Mouse (Mus musculus) forebrain, embryonic 14.5 days (tissue): Measurements from ENCODE around the gene Hist4h4. TPM values are rescaled to one million over a fixed set of nuclear protein-coding genes. Genes with fewer than 3 reads are reported as not detected.

Source experiments
- ATAC-seq: fragments of 200-750 bp; cut with Nextera tagmentation; 2 replicates; pipeline ENCODE4 v1.8.0; 2017; ENCODE audit warnings: mild to moderate bottlenecking, moderate library complexity
- DNase-seq: peaks from one replicate; pipeline ENCODE4 v3.0.0-alpha.2; 2015; ENCODE audit warnings: low spot score
- H3K27ac ChIP-seq: fragments of 300-500 bp; sonication (generic); 2 replicates; pipeline ENCODE4 v1.5.1; 2014; ENCODE audit warnings: low read depth, mild to moderate bottlenecking, control low read depth, low read length, moderate library complexity
- H3K27me3 ChIP-seq: fragments of 300-500 bp; sonication (generic); replicated peaks from 2 replicates; pipeline ENCODE4 v1.6.1; 2014; ENCODE audit warnings: low read length, control low read depth, mixed read lengths; ENCODE audit not compliant: control insufficient read depth, insufficient read depth
- H3K36me3 ChIP-seq: fragments of 300-500 bp; sonication (generic); 2 replicates; pipeline ENCODE4 v1.6.1; 2014; ENCODE audit warnings: low read length, control low read depth; ENCODE audit not compliant: control insufficient read depth, insufficient read depth
- H3K4me1 ChIP-seq: fragments of 300-500 bp; sonication (generic); 2 replicates; pipeline ENCODE4 v1.6.1; 2014; ENCODE audit warnings: antibody characterized with exemption, low read length, control low read depth; ENCODE audit not compliant: control insufficient read depth, insufficient read depth
- H3K4me2 ChIP-seq: fragments of 300-500 bp; sonication (generic); 2 replicates; pipeline ENCODE4 v1.6.1; 2014; ENCODE audit warnings: mild to moderate bottlenecking, control low read depth, low read length
- H3K4me3 ChIP-seq: fragments of 300-500 bp; sonication (generic); 2 replicates; pipeline ENCODE4 v1.5.1; 2014; ENCODE audit warnings: low read depth, low read length, control low read depth
- H3K9ac ChIP-seq: fragments of 300-500 bp; sonication (generic); 2 replicates; pipeline ENCODE4 v1.6.1; 2014; ENCODE audit warnings: mild to moderate bottlenecking, low read length, control low read depth, moderate library complexity
- H3K9me3 ChIP-seq: fragments of 300-500 bp; sonication (generic); replicated peaks from 2 replicates; pipeline ENCODE4 v1.6.1; 2016; ENCODE audit warnings: low read length, control low read depth, mixed read lengths; ENCODE audit not compliant: control insufficient read depth
- WGBS: fragments of 180-500 bp; shearing (Covaris S2); extraction: QIAGEN DNeasy Blood & Tissue Kit; methylation state at CpG from one replicate; pipeline ENCODE4 v1.1.7; 2014; 5-methylcytosine and 5-hydroxymethylcytosine counted together
- polyA plus RNA-seq: library from polyadenylated mRNA; unstranded; fragments of >200 nt; fragmentation: Nextera tagmentation; extraction: Ambion mirVana; gene quantifications from 2 replicates; pipeline ENCODE4 v1.2.1, GENCODE M21; 2014

The Hist4h4 gene
- polyA plus RNA-seq, 1 experiment from 2014 or later, result 1.5 TPM

DNA sequence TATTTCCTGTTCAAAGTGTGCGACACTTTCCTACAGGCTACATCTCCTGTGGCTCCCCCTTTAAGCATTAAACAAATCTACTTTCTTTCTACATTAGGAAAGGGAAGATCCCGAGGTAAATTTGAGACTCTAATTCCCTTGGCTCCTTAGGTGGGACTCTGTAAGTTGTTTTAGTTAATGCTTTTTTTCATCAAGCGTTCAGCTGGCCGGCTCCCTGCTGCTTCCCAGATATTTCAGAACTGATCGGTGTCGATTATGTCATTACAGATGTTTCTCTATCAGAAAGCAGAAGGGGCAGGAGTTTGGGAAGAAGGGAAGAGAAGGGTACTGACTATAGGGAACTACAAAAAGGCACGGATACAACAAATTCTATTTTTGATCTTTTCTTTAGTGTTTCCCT is 22.9 kb upstream of the Hist4h4 start:
- WGBS, result 19% methylated on average over 7 of the region's 7 CpGs

GRCm38 (mm10) chr6:136824987-136825386 is 20.8 kb upstream of the Hist4h4 start:
- Histone ChIP-seq H3K4me1 (peaks cover 5% of the 10 kb centered on the region; the same call in 1 of the 2 replicates), H3K9ac (no peak overlapping the region), H3K36me3 (peaks cover 48% of the 10 kb centered on the region), H3K27ac (no peak overlapping the region), H3K4me3 (no peak overlapping the region), H3K4me2 (no peak overlapping the region), H3K27me3 (no peaks in the 10 kb centered on the region), H3K9me3 (no peaks in the 10 kb centered on the region)
- WGBS, result 96% methylated on average over 8 of the region's 8 CpGs
- DNase-seq, result no peak
- ATAC-seq, result no peak

More for the DNA sequence above, 22.9 kb upstream of the Hist4h4 start:
- H3K4me2 ChIP-seq, result peak overlapping the region; percentile 59
- H3K27me3 ChIP-seq, result no peaks in the 10 kb centered on the region
- no peak for ATAC-seq
- peak overlapping the region; percentile 100 for H3K4me3 ChIP-seq
- DNase-seq, result no peak
- H3K36me3 ChIP-seq, result peaks cover 27% of the 10 kb centered on the region
- no peak overlapping the region for H3K27ac ChIP-seq
- H3K9me3 ChIP-seq, result no peaks in the 10 kb centered on the region
- peak overlapping the region; percentile 96 for H3K9ac ChIP-seq
- H3K4me1 ChIP-seq, result peaks cover 5% of the 10 kb centered on the region; the same call in 1 of the 2 replicates

GRCm38 (mm10) chr6:136821086-136821485 is 16.9 kb upstream of the Hist4h4 start:
- Histone ChIP-seq H3K9me3 (no peaks in the 10 kb centered on the region), H3K4me2 (no peak overlapping the region), H3K27ac (no peak overlapping the region), H3K27me3 (no peaks in the 10 kb centered on the region), H3K4me1 (no peaks in the 10 kb centered on the region), H3K36me3 (peaks cover 86% of the 10 kb centered on the region), H3K9ac (no peak overlapping the region), H3K4me3 (no peak overlapping the region)
- DNase-seq, result no peak
- no peak for ATAC-seq
- WGBS, result 93% methylated on average over 18 of the region's 18 CpGs

- WGBS, result 97% methylated on average over 21 of the region's 21 CpGs
- Histone ChIP-seq H3K4me2 (no peak overlapping the region), H3K27me3 (no peaks in the 10 kb centered on the region), H3K9me3 (no peaks in the 10 kb centered on the region), H3K4me1 (no peaks in the 10 kb centered on the region), H3K36me3 (peaks cover 92% of the 10 kb centered on the region), H3K4me3 (no peak overlapping the region), H3K9ac (no peak overlapping the region), H3K27ac (no peak overlapping the region)
- DNase-seq (no peak), ATAC-seq (no peak)
Observed at GRCm38 (mm10) chr6:136820381-136820780, 16.2 kb upstream of the Hist4h4 start.

GRCm38 (mm10) chr6:136817549-136817948 is 13.3 kb upstream of the Hist4h4 start:
- no peaks in the 10 kb centered on the region for H3K27me3 ChIP-seq

DNA sequence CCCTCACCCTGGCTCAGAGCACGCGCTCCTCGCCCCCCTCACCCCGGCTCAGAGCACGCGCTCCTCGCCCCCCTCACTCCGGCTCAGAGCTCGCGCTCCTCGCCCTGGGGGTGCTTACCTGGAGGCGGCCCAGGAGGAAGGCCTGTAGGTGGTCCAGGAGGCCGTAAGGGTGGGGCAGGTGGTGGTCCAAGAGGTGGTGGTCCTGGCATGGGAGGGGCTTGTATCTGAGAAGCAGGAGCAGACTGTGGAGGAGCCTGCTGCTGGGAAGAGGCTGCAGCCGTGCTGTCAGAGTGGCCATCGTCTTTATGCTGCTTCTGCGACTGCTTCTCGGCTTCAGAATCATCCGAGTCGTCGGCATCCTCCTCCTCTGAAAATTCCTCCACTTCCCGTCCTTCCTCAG is 12.6 kb upstream of the Hist4h4 start:
- Histone ChIP-seq H3K4me2 (no peak overlapping the region), H3K9me3 (no peaks in the 10 kb centered on the region), H3K4me3 (no peak overlapping the region), H3K36me3 (peaks cover 96% of the 10 kb centered on the region), H3K9ac (no peak overlapping the region), H3K4me1 (no peaks in the 10 kb centered on the region), H3K27ac (no peak overlapping the region), H3K27me3 (no peaks in the 10 kb centered on the region)
- WGBS, result 90% methylated on average over 21 of the region's 21 CpGs
- DNase-seq (no peak), ATAC-seq (no peak)

More at GRCm38 (mm10) chr6:136817549-136817948, 13.3 kb upstream of the Hist4h4 start:
- H3K9ac ChIP-seq, result no peak overlapping the region
- 89% methylated on average over 3 of the region's 3 CpGs for WGBS
- DNase-seq (peak; percentile 68), ATAC-seq (peak; percentile 63; the same call in 1 of the 2 replicates)
- H3K27ac ChIP-seq, result no peak overlapping the region
- H3K36me3 ChIP-seq, result peaks cover 96% of the 10 kb centered on the region
- no peak overlapping the region for H3K4me2 ChIP-seq
- no peaks in the 10 kb centered on the region for H3K4me1 ChIP-seq
- no peaks in the 10 kb centered on the region for H3K9me3 ChIP-seq
- H3K4me3 ChIP-seq, result no peak overlapping the region

DNA sequence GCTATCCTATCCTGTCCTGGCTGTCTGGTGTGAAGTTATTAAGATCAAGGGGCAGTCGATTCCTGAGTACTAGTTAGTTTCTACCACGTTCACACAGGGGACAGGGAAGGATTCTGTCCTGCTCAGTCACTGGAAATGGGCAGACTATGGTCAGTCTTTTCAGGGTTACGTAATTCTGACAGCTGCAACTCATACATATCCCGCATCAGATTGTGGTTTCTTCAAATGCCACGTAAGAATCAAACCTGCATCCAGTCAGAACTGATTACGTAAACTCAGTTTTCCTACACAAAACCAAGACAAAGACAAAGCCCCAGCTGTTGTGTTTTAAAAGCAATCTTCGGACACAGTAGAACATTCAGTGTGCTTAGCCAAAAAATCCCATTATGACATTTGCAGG is 11.2 kb upstream of the Hist4h4 start:
- Histone ChIP-seq H3K4me2 (no peak overlapping the region), H3K4me1 (no peaks in the 10 kb centered on the region), H3K27me3 (no peaks in the 10 kb centered on the region), H3K36me3 (peaks cover 84% of the 10 kb centered on the region), H3K4me3 (no peak overlapping the region), H3K9ac (no peak overlapping the region), H3K9me3 (no peaks in the 10 kb centered on the region), H3K27ac (no peak overlapping the region)
- WGBS, result 95% methylated on average over 7 of the region's 7 CpGs
- ATAC-seq (no peak), DNase-seq (no peak)

DNA sequence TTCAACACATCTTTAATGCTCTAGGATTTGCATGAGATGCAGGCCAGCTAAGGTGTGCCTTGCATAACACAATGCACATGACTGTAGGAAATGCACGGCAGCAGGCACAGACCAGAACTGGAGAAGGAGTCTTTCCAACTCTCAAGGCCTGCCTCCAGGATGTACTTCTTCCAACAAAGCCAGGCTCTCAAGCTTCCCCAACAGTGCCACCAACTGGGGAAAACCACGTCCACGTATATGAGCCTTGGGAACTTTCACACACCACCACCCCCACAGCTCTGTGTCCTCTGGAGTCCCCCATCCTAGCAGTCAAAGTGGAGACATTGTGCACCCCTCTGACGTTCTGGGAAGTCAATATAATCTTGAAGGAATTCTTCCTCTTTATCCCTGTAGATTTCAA is 8.9 kb upstream of the Hist4h4 start:
- H3K27ac ChIP-seq, result no peak overlapping the region
- H3K9ac ChIP-seq, result no peak overlapping the region
- no peak overlapping the region for H3K4me2 ChIP-seq
- no peaks in the 10 kb centered on the region for H3K27me3 ChIP-seq
- 41% methylated on average over 4 of the region's 4 CpGs for WGBS
- H3K4me3 ChIP-seq, result no peak overlapping the region
- peaks cover 62% of the 10 kb centered on the region for H3K36me3 ChIP-seq
- DNase-seq, result peak; percentile 24
- no peak for ATAC-seq
- no peaks in the 10 kb centered on the region for H3K9me3 ChIP-seq
- H3K4me1 ChIP-seq, result peaks cover 9% of the 10 kb centered on the region

- no peak overlapping the region for H3K27ac ChIP-seq
- 90% methylated on average over 10 of the region's 10 CpGs for WGBS
- no peak overlapping the region for H3K9ac ChIP-seq
- peaks cover 43% of the 10 kb centered on the region for H3K36me3 ChIP-seq
- no peak overlapping the region for H3K4me3 ChIP-seq
- ATAC-seq (no peak), DNase-seq (no peak)
- no peak overlapping the region for H3K4me2 ChIP-seq
- H3K4me1 ChIP-seq, result peaks cover 9% of the 10 kb centered on the region
- no peaks in the 10 kb centered on the region for H3K9me3 ChIP-seq
- no peaks in the 10 kb centered on the region for H3K27me3 ChIP-seq
Observed at GRCm38 (mm10) chr6:136811196-136811595, 7.0 kb upstream of the Hist4h4 start.
